ENCODE assay signal across 9 mouse cellular contexts in genomic region chr17:46975183-46975582, GRCm38 (mm10). TPM values are rescaled to one million over a fixed set of nuclear protein-coding genes. Genes with fewer than 3 reads are reported as not detected.
DNase-seq lines count a peak whose midpoint lies in the region; ATAC-seq and TF ChIP-seq lines count a peak whose summit lies in the region.
"Had no signal": no experiment of that assay in that cellular context is flagged by ENCODE, and none has a peak within 500 bp of the region (broad histone marks: within the 10 kb centered on the region; RNA-seq: fewer than 3 reads in every experiment).

No protein-coding gene starts in this region.

- DNase-seq in hindbrain, embryonic 11.5 days (ENCODE audit: low spot score) = peak; percentile 79
- DNase-seq in brain, adult 2 months (ENCODE audit: low read depth, low spot score) = peak; percentile 63
- DNase-seq in fibroblast of lung, adult 2 months (ENCODE audit: low read depth) = peak; percentile 17
- peak; percentile 9 to 26 for DNase-seq in layer of hippocampus, postnatal 14 days (ENCODE audit: low spot score in 2 of 2)
- DNase-seq in naive thymus-derived CD4-positive, alpha-beta T cell, adult 2 months (ENCODE audit: low read depth) = peak; percentile 85
- DNase-seq in thymus, adult 2 months = peak; percentile 77

- no peak for TF ChIP-seq POLR2A in ES-Bruce4 (IDR thresholded peaks at IDR 0.05; ENCODE audit: insufficient read depth, low read length)
- no peak for TF ChIP-seq POLR2A in thymus, adult 2 months (IDR thresholded peaks at IDR 0.05; ENCODE audit: control insufficient read depth, extremely low read depth, insufficient read depth, low read length, poor library complexity)

- H3K9me3 ChIP-seq in hindbrain, embryonic 11.5 days (ENCODE audit: control insufficient read depth, low read length) = no peaks in the 10 kb centered on the region
- no peaks in the 10 kb centered on the region for H3K9me3 ChIP-seq in hindbrain, embryonic 16.5 days (ENCODE audit: control insufficient read depth, low read length)
- H3K9me3 ChIP-seq in ES-Bruce4 (replicated peaks; ENCODE audit: control insufficient read depth, insufficient read depth, low read length, poor library complexity, severe bottlenecking) = no peaks in the 10 kb centered on the region
- H3K9me3 ChIP-seq: liver, embryonic 15.5 days had no signal

- H3K36me3 ChIP-seq in hindbrain, embryonic 11.5 days (ENCODE audit: control insufficient read depth, insufficient read depth, low read length) = peaks cover 16% of the 10 kb centered on the region
- H3K36me3 ChIP-seq in hindbrain, embryonic 16.5 days (ENCODE audit: control insufficient read depth, insufficient read depth, low read length) = peaks cover 51% of the 10 kb centered on the region
- peaks cover 40% of the 10 kb centered on the region for H3K36me3 ChIP-seq in ES-Bruce4 (ENCODE audit: control insufficient read depth, insufficient read depth, low read length, poor library complexity, severe bottlenecking)
- H3K36me3 ChIP-seq in thymus, adult 2 months (ENCODE audit: control insufficient read depth, insufficient read depth, low read length) = peaks cover 60% of the 10 kb centered on the region

- H3K4me2 ChIP-seq in hindbrain, embryonic 11.5 days (replicated peaks; ENCODE audit: low read depth, low read length) = no peak overlapping the region
- no peak overlapping the region for H3K4me2 ChIP-seq in hindbrain, embryonic 16.5 days (ENCODE audit: low read length)
- H3K4me2 ChIP-seq: liver, embryonic 15.5 days had no signal

- no peaks in the 10 kb centered on the region for H3K27me3 ChIP-seq in hindbrain, embryonic 11.5 days (ENCODE audit: control insufficient read depth, insufficient read depth, low read length)
- H3K27me3 ChIP-seq in hindbrain, embryonic 16.5 days (replicated peaks; ENCODE audit: control insufficient read depth, insufficient read depth, low read length) = no peaks in the 10 kb centered on the region
- no peaks in the 10 kb centered on the region for H3K27me3 ChIP-seq in ES-Bruce4 (ENCODE audit: control insufficient read depth, insufficient read depth, low read length, poor library complexity, severe bottlenecking)
- H3K27me3 ChIP-seq in thymus, adult 2 months (ENCODE audit: control insufficient read depth, insufficient read depth, low read length) = no peaks in the 10 kb centered on the region
- H3K27me3 ChIP-seq: liver, embryonic 15.5 days had no signal

- no peak overlapping the region for H3K9ac ChIP-seq in hindbrain, embryonic 11.5 days (ENCODE audit: low read depth, low read length)
- H3K9ac ChIP-seq in hindbrain, embryonic 16.5 days (ENCODE audit: low read depth, low read length) = no peak overlapping the region
- H3K9ac ChIP-seq in ES-Bruce4 (ENCODE audit: low read depth, poor library complexity, severe bottlenecking) = no peak overlapping the region
- H3K9ac ChIP-seq: liver, embryonic 15.5 days had no signal

- peak; percentile 65 for TF ChIP-seq CTCF in ES-Bruce4 (IDR thresholded peaks at IDR 0.05; ENCODE audit: low read depth, low read length)
- TF ChIP-seq CTCF in thymus, adult 2 months (IDR thresholded peaks at IDR 0.05; ENCODE audit: borderline replicate concordance, control insufficient read depth, extremely low read depth, insufficient read depth, low read length, poor library complexity) = no peak

- H3K4me1 ChIP-seq in hindbrain, embryonic 11.5 days (replicated peaks; ENCODE audit: control insufficient read depth, insufficient read depth, low read length) = no peaks in the 10 kb centered on the region
- H3K4me1 ChIP-seq in hindbrain, embryonic 16.5 days (ENCODE audit: control insufficient read depth, insufficient read depth, low read depth, low read length) = no peaks in the 10 kb centered on the region
- no peaks in the 10 kb centered on the region for H3K4me1 ChIP-seq in ES-Bruce4 (ENCODE audit: control insufficient read depth, insufficient read depth, low read length)
- no peaks in the 10 kb centered on the region for H3K4me1 ChIP-seq in thymus, adult 2 months (replicated peaks; ENCODE audit: control insufficient read depth, insufficient read depth, low read length)

- TF ChIP-seq EP300 in ES-Bruce4 (IDR thresholded peaks at IDR 0.05; ENCODE audit: insufficient read depth, low read depth, low read length) = no peak

- H3K4me3 ChIP-seq in hindbrain, embryonic 11.5 days (ENCODE audit: low read depth, low read length) = no peak overlapping the region
- H3K4me3 ChIP-seq in hindbrain, embryonic 16.5 days (ENCODE audit: low read length) = no peak overlapping the region
- no peak overlapping the region for H3K4me3 ChIP-seq in ES-Bruce4 (ENCODE audit: low read depth, low read length)
- H3K4me3 ChIP-seq in thymus, adult 2 months (ENCODE audit: control insufficient read depth, insufficient read depth, low read length) = no peak overlapping the region
- H3K4me3 ChIP-seq: liver, embryonic 15.5 days had no signal

- WGBS in hindbrain, embryonic 11.5 days = 64% methylated on average over 3 of the region's 3 CpGs
- WGBS in hindbrain, embryonic 16.5 days = 66% methylated on average over 3 of the region's 3 CpGs
- 84% methylated on average over 3 of the region's 3 CpGs for WGBS in thymus, adult 2 months

- no peak overlapping the region for H3K27ac ChIP-seq in hindbrain, embryonic 11.5 days (ENCODE audit: low read depth, low read length)
- H3K27ac ChIP-seq in hindbrain, embryonic 16.5 days (ENCODE audit: low read depth, low read length) = no peak overlapping the region
- no peak overlapping the region for H3K27ac ChIP-seq in ES-Bruce4 (ENCODE audit: insufficient read depth, low read length)
- H3K27ac ChIP-seq in thymus, adult 2 months (ENCODE audit: control insufficient read depth, insufficient read depth, low read length) = no peak overlapping the region
- H3K27ac ChIP-seq: liver, embryonic 15.5 days had no signal

- no peak for ATAC-seq in hindbrain, embryonic 11.5 days (ENCODE audit: low FRiP score)
- no peak for ATAC-seq in hindbrain, embryonic 16.5 days

RNA-seq across cellular contexts. Expression of gene Ubr2, which starts 35.2 kb away (rescaled TPM):
- polyA plus RNA-seq in hindbrain, embryonic 11.5 days (2014; fragmentation: Nextera tagmentation; extraction: Ambion mirVana) = 17.7 and 23.8 TPM in 2 replicates
- 12.6 and 13.6 TPM in 2 replicates for polyA plus RNA-seq in hindbrain, embryonic 16.5 days (2015; fragmentation: Nextera tagmentation; extraction: Ambion mirVana)
- polyA plus RNA-seq in ES-Bruce4 (2011; ENCODE audit: insufficient read depth, insufficient read length, low read depth, missing spikeins) = 39.3 and 42.5 TPM in 2 replicates
- 10 to 100 TPM; 52.3 to 52.4 TPM for total RNA-seq in layer of hippocampus, postnatal 14 days (2021)
- 61.9 and 70.8 TPM in 2 replicates for polyA plus RNA-seq in thymus, adult 2 months (2012; rRNA removed)

Comparison
In these comparisons a context has a peak if more than half of its experiments do, and no peak if none do; other contexts are left out.
1. DNase-seq: peak in every context shown above with its lines; median percentile 85 in naive thymus-derived CD4-positive, alpha-beta T cell, adult 2 months; 79 in hindbrain, embryonic 11.5 days; 77 in thymus, adult 2 months; 63 in brain, adult 2 months; 18 in layer of hippocampus, postnatal 14 days; 17 in fibroblast of lung, adult 2 months.